14 mouse cellular contexts compared by ENCODE assay signal in genomic region chr5:116009091-116009851, GRCm38 (mm10). TPM values are rescaled to one million over a fixed set of nuclear protein-coding genes. Genes with fewer than 3 reads are reported as not detected.
A peak's percentile ranks its signal among the peaks of the same experiment; 100 is the strongest.
DNase-seq lines count a peak whose midpoint lies in the region; ATAC-seq and TF ChIP-seq lines count a peak whose summit lies in the region.
"Had no signal": no experiment of that assay in that cellular context is flagged by ENCODE, and none has a peak within 500 bp of the region (broad histone marks: within the 10 kb centered on the region; RNA-seq: fewer than 3 reads in every experiment).

No protein-coding gene starts in this region.

- DNase-seq in liver, embryonic 14.5 days (ENCODE audit: low read depth in 3 of 3, low spot score in 3 of 3): no peak
- DNase-seq in cerebellum, postnatal 14 days: no peak
- DNase-seq in gastrocnemius, postnatal 10 days: no peak
- DNase-seq: heart, adult 2 months; thymus, postnatal 36 days had no signal

- no peak overlapping the region for H3K27ac ChIP-seq in liver, embryonic 14.5 days
- no peak overlapping the region for H3K27ac ChIP-seq in liver, embryonic 12.5 days
- peak overlapping the region; percentile 81 for H3K27ac ChIP-seq in intestine, embryonic 16.5 days (ENCODE audit: low read length)
- H3K27ac ChIP-seq in lung, embryonic 15.5 days: peak overlapping the region; percentile 87
- H3K27ac ChIP-seq in stomach, embryonic 15.5 days: peak overlapping the region; percentile 28
- H3K27ac ChIP-seq: forebrain, embryonic 15.5 days; heart, adult 2 months; hindbrain, embryonic 15.5 days; midbrain, embryonic 13.5 days; neural tube, embryonic 15.5 days had no signal

- no peaks in the 10 kb centered on the region for H3K27me3 ChIP-seq in liver, embryonic 14.5 days (ENCODE audit: control insufficient read depth, insufficient read depth, low read length)
- H3K27me3 ChIP-seq in liver, embryonic 12.5 days (replicated peaks): no peaks in the 10 kb centered on the region
- H3K27me3 ChIP-seq in intestine, embryonic 16.5 days (replicated peaks; ENCODE audit: control insufficient read depth, insufficient read depth, low read length): no peaks in the 10 kb centered on the region
- no peaks in the 10 kb centered on the region for H3K27me3 ChIP-seq in lung, embryonic 15.5 days
- H3K27me3 ChIP-seq in stomach, embryonic 15.5 days (replicated peaks): no peaks in the 10 kb centered on the region
- H3K27me3 ChIP-seq: forebrain, embryonic 15.5 days; hindbrain, embryonic 15.5 days; midbrain, embryonic 13.5 days; neural tube, embryonic 15.5 days had no signal

- peaks cover 41% of the 10 kb centered on the region for H3K36me3 ChIP-seq in liver, embryonic 14.5 days (replicated peaks; ENCODE audit: control insufficient read depth, insufficient read depth, low read depth)
- H3K36me3 ChIP-seq in liver, embryonic 12.5 days: peaks cover 59% of the 10 kb centered on the region
- peaks cover under 1% of the 10 kb centered on the region for H3K36me3 ChIP-seq in intestine, embryonic 16.5 days (ENCODE audit: control insufficient read depth, insufficient read depth, low read length)
- peaks cover 24% of the 10 kb centered on the region for H3K36me3 ChIP-seq in lung, embryonic 15.5 days
- H3K36me3 ChIP-seq in stomach, embryonic 15.5 days: peaks cover 15% of the 10 kb centered on the region

- no peak for TF ChIP-seq EP300 in liver, embryonic 14.5 days (IDR thresholded peaks at IDR 0.05; ENCODE audit: low read depth)

- peaks cover 0 to 4% of the 10 kb centered on the region in 2 experiments; a peak in 3 of 4 replicates for H3K4me1 ChIP-seq in liver, embryonic 14.5 days (replicated peaks; ENCODE audit: control insufficient read depth in 2 of 2, insufficient read depth in 2 of 2, low read length in 1 of 2)
- peaks cover 43% of the 10 kb centered on the region for H3K4me1 ChIP-seq in liver, embryonic 12.5 days
- H3K4me1 ChIP-seq in intestine, embryonic 16.5 days (ENCODE audit: control insufficient read depth, insufficient read depth, low read length): no peaks in the 10 kb centered on the region; the same call in none of the 2 replicates
- peaks cover 6% of the 10 kb centered on the region; the same call in 1 of the 2 replicates for H3K4me1 ChIP-seq in lung, embryonic 15.5 days
- no peaks in the 10 kb centered on the region for H3K4me1 ChIP-seq in stomach, embryonic 15.5 days
- H3K4me1 ChIP-seq: forebrain, embryonic 15.5 days; midbrain, embryonic 13.5 days had no signal

- peak; percentile 2; the same call in 1 of the 2 replicates for ATAC-seq in liver, embryonic 14.5 days (ENCODE audit: insufficient read depth)
- ATAC-seq in liver, embryonic 12.5 days: no peak
- peak; percentile 57 for ATAC-seq in intestine, embryonic 16.5 days
- peak; percentile 78 for ATAC-seq in lung, embryonic 15.5 days (ENCODE audit: borderline replicate concordance, extremely low read depth, low FRiP score, low TSS enrichment)
- no peak for ATAC-seq in stomach, embryonic 15.5 days (ENCODE audit: insufficient read depth, low FRiP score, low read depth)
- ATAC-seq in activated CD4-positive, CD25-positive, alpha-beta regulatory T cell, adult 4 months: no peak
- ATAC-seq: forebrain, embryonic 15.5 days; midbrain, embryonic 13.5 days had no signal

- 81% methylated on average over 15 of the region's 15 CpGs for WGBS in liver, embryonic 14.5 days (ENCODE audit: insufficient replicate concordance)
- 79% methylated on average over 15 of the region's 15 CpGs for WGBS in liver, embryonic 12.5 days (ENCODE audit: insufficient replicate concordance)
- WGBS in intestine, embryonic 16.5 days: 55% methylated on average over 15 of the region's 15 CpGs
- 62% methylated on average over 15 of the region's 15 CpGs for WGBS in lung, embryonic 15.5 days
- 65% methylated on average over 15 of the region's 15 CpGs for WGBS in stomach, embryonic 15.5 days

- TF ChIP-seq CTCF in liver, embryonic 14.5 days (IDR thresholded peaks at IDR 0.05; ENCODE audit: low read depth): no peak

- H3K4me2 ChIP-seq in liver, embryonic 14.5 days (ENCODE audit: low read depth): no peak overlapping the region
- H3K4me2 ChIP-seq in liver, embryonic 12.5 days: no peak overlapping the region
- H3K4me2 ChIP-seq in intestine, embryonic 16.5 days (ENCODE audit: low read depth, low read length): no peak overlapping the region
- peak overlapping the region; percentile 14; the same call in 1 of the 2 replicates for H3K4me2 ChIP-seq in lung, embryonic 15.5 days
- no peak overlapping the region for H3K4me2 ChIP-seq in stomach, embryonic 15.5 days
- H3K4me2 ChIP-seq: forebrain, embryonic 15.5 days; hindbrain, embryonic 15.5 days; midbrain, embryonic 13.5 days; neural tube, embryonic 15.5 days had no signal

- H3K4me3 ChIP-seq in liver, embryonic 14.5 days (ENCODE audit: insufficient read depth in 1 of 2, low read depth in 2 of 2, low read length in 2 of 2): no peak overlapping the region
- H3K4me3 ChIP-seq in liver, embryonic 12.5 days: no peak overlapping the region
- H3K4me3 ChIP-seq in intestine, embryonic 16.5 days (ENCODE audit: low read length): no peak overlapping the region
- no peak overlapping the region for H3K4me3 ChIP-seq in lung, embryonic 15.5 days
- H3K4me3 ChIP-seq in stomach, embryonic 15.5 days (replicated peaks): no peak overlapping the region
- H3K4me3 ChIP-seq: forebrain, embryonic 15.5 days; heart, adult 2 months; hindbrain, embryonic 15.5 days; midbrain, embryonic 13.5 days; neural tube, embryonic 15.5 days had no signal

- H3K9ac ChIP-seq in liver, embryonic 14.5 days (replicated peaks): no peak overlapping the region
- H3K9ac ChIP-seq in liver, embryonic 12.5 days: no peak overlapping the region
- no peak overlapping the region for H3K9ac ChIP-seq in intestine, embryonic 16.5 days (ENCODE audit: low read depth, low read length)
- H3K9ac ChIP-seq in lung, embryonic 15.5 days: no peak overlapping the region
- no peak overlapping the region for H3K9ac ChIP-seq in stomach, embryonic 15.5 days
- H3K9ac ChIP-seq: forebrain, embryonic 15.5 days; hindbrain, embryonic 15.5 days; midbrain, embryonic 13.5 days; neural tube, embryonic 15.5 days had no signal

- H3K9me3 ChIP-seq in liver, embryonic 14.5 days (ENCODE audit: control insufficient read depth, low read length): no peaks in the 10 kb centered on the region
- no peaks in the 10 kb centered on the region for H3K9me3 ChIP-seq in liver, embryonic 12.5 days (replicated peaks)
- no peaks in the 10 kb centered on the region for H3K9me3 ChIP-seq in intestine, embryonic 16.5 days (ENCODE audit: control insufficient read depth, low read length)
- no peaks in the 10 kb centered on the region for H3K9me3 ChIP-seq in lung, embryonic 15.5 days
- H3K9me3 ChIP-seq in stomach, embryonic 15.5 days: no peaks in the 10 kb centered on the region
- H3K9me3 ChIP-seq: forebrain, embryonic 15.5 days; hindbrain, embryonic 15.5 days; midbrain, embryonic 13.5 days; neural tube, embryonic 15.5 days had no signal

RNA-seq across cellular contexts. Expression of gene Prkab1, which starts 15.0 kb away (rescaled TPM):
- polyA plus RNA-seq in liver, embryonic 14.5 days (2012; rRNA removed): 69.3 and 72.1 TPM in 2 replicates
- 67.2 and 76.5 TPM in 2 replicates for polyA plus RNA-seq in liver, embryonic 14.5 days (2014; fragmentation: Nextera tagmentation; extraction: Ambion mirVana)
- polyA plus RNA-seq in liver, embryonic 12.5 days (2016; fragmentation: Nextera tagmentation; extraction: Ambion mirVana): 106 and 110 TPM in 2 replicates
- 74.8 and 83.1 TPM in 2 replicates for polyA plus RNA-seq in intestine, embryonic 16.5 days (2015; fragmentation: Nextera tagmentation; extraction: Ambion mirVana)
- 66.8 and 74.3 TPM in 2 replicates for polyA plus RNA-seq in lung, embryonic 15.5 days (2015; fragmentation: Nextera tagmentation; extraction: Ambion mirVana)
- 66.0 and 70.9 TPM in 2 replicates for polyA plus RNA-seq in stomach, embryonic 15.5 days (2015; fragmentation: Nextera tagmentation; extraction: Ambion mirVana)
- 10 to 100 TPM; 17.7 to 23.6 TPM for total RNA-seq in gastrocnemius, postnatal 10 days (2021)
- polyA plus RNA-seq in activated CD4-positive, CD25-positive, alpha-beta regulatory T cell, adult 4 months (2017; shearing (Covaris generic)): 10 to 100 TPM; 36.1 to 43.3 TPM

Comparison
In these comparisons a context has a peak if more than half of its experiments do, and no peak if none do; other contexts are left out.
1. ATAC-seq: peak in liver, embryonic 14.5 days (single experiment), intestine, embryonic 16.5 days (single experiment) and lung, embryonic 15.5 days (single experiment); none in liver, embryonic 12.5 days (single experiment), stomach, embryonic 15.5 days (single experiment) and activated CD4-positive, CD25-positive, alpha-beta regulatory T cell, adult 4 months (single experiment).
2. H3K27ac ChIP-seq: peak in intestine, embryonic 16.5 days (single experiment), lung, embryonic 15.5 days (single experiment) and stomach, embryonic 15.5 days (single experiment); none in liver, embryonic 14.5 days (single experiment) and liver, embryonic 12.5 days (single experiment).